Mouse (Mus musculus) stomach, embryonic 15.5 days (tissue): ENCODE results near the gene Inppl1. TPM values are rescaled to one million over a fixed set of nuclear protein-coding genes. Genes with fewer than 3 reads are reported as not detected.
A peak's percentile ranks its signal among the peaks of the same experiment; 100 is the strongest.

ENCODE experiments used
- ATAC-seq: fragments of 200-750 bp; cut with Nextera tagmentation; 2 replicates; pipeline ENCODE4 v1.8.0; 2017; ENCODE audit warnings: low read depth, moderate number of reproducible peaks, moderate TSS enrichment; ENCODE audit not compliant: insufficient read depth, low FRiP score
- H3K27ac ChIP-seq: fragments of 300-500 bp; sonication (generic); 2 replicates; pipeline ENCODE4 v1.5.1; 2015; ENCODE audit warnings: mild to moderate bottlenecking, inconsistent platforms
- H3K27me3 ChIP-seq: fragments of 300-500 bp; sonication (generic); replicated peaks from 2 replicates; pipeline ENCODE4 v1.6.1; 2015; ENCODE audit warnings: inconsistent platforms
- H3K36me3 ChIP-seq: fragments of 300-500 bp; sonication (generic); 2 replicates; pipeline ENCODE4 v1.6.1; 2015; ENCODE audit warnings: inconsistent platforms
- H3K4me1 ChIP-seq: fragments of 300-500 bp; sonication (generic); 2 replicates; pipeline ENCODE4 v1.6.1; 2015; ENCODE audit warnings: inconsistent platforms
- H3K4me2 ChIP-seq: fragments of 300-500 bp; sonication (generic); 2 replicates; pipeline ENCODE4 v1.6.1; 2015; ENCODE audit warnings: mild to moderate bottlenecking, inconsistent platforms
- H3K4me3 ChIP-seq: fragments of 300-500 bp; sonication (generic); replicated peaks from 2 replicates; pipeline ENCODE4 v1.5.1; 2015; ENCODE audit warnings: inconsistent platforms
- H3K9ac ChIP-seq: fragments of 300-500 bp; sonication (generic); 2 replicates; pipeline ENCODE4 v1.6.1; 2015; ENCODE audit warnings: inconsistent platforms
- H3K9me3 ChIP-seq: fragments of 300-500 bp; sonication (generic); 2 replicates; pipeline ENCODE4 v1.6.1; 2016; ENCODE audit warnings: inconsistent platforms
- WGBS: fragments of 180-500 bp; shearing (Covaris S2); methylation state at CpG from one replicate; pipeline ENCODE4 v1.1.7; 2015; 5-methylcytosine and 5-hydroxymethylcytosine counted together
- microRNA-seq: library from miRNA; unstranded; fragments of <30 nt; microRNA quantifications from one replicate; pipeline ENCODE4, GENCODE M21; 2016
- polyA plus RNA-seq: library from polyadenylated mRNA; unstranded; fragments of >200 nt; fragmentation: Nextera tagmentation; extraction: Ambion mirVana; gene quantifications from 2 replicates; pipeline ENCODE4 v1.2.1, GENCODE M21; 2015

The Inppl1 gene
- polyA plus RNA-seq, 1 experiment from 2014 or later = 39.7 TPM

DNA sequence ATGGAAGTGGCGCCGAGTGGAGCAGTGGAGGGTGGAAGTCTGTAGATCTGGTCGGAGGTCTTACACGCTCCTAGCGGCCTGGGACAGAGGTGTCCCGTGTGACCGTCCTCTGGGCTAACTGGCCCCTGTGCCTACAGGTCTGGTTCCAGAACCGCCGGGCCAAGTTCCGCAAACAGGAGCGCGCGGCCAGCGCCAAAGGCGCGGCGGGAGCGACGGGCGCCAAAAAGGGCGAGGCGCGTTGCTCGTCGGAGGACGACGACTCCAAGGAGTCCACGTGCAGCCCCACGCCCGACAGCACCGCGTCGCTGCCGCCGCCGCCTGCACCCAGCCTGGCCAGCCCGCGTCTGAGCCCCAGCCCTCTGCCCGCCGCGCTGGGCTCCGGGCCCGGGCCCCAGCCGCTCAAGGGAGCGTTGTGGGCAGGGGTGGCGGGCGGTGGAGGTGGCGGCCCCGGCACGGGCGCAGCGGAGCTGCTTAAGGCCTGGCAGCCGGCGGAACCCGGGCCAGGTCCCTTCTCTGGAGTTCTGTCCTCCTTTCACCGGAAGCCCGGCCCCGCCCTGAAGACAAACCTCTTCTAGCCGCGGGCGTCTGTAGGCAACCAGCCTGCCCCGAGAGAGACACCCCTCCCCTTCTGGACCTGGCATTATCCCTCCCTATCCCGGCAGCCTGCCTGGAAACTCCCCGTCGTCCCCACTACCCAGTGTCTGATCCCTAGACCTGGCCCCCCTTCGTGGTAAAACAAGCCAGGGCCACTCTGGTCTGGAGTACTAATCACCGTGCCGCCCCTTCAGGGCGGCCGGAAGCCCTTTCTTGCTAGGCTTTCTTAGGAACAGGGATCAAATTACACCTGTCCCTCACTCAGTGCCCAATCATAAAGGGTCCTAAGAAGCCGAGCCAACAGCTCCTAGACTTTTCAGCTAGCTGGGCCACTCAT lies 16.2 kb downstream of the Inppl1 start:
- Histone ChIP-seq H3K4me2 (peak overlapping the region; percentile 97), H3K4me1 (peaks cover 30% of the 10 kb centered on the region), H3K9ac (peak overlapping the region; percentile 32; the same call in 1 of the 2 replicates), H3K27me3 (peaks cover 47% of the 10 kb centered on the region), H3K27ac (peak overlapping the region; percentile 76), H3K4me3 (peak overlapping the region; percentile 48), H3K9me3 (no peaks in the 10 kb centered on the region), H3K36me3 (peaks cover 26% of the 10 kb centered on the region)
- under 1% methylated on average over 70 of the region's 71 CpGs for WGBS
- peak; percentile 87 for ATAC-seq

GRCm38 (mm10) chr7:101820295-101821030 lies 17.6 kb downstream of the Inppl1 start:
- H3K27me3 ChIP-seq = peaks cover 54% of the 10 kb centered on the region
- no peak overlapping the region for H3K9ac ChIP-seq
- peak overlapping the region; percentile 97 for H3K4me2 ChIP-seq
- no peak overlapping the region for H3K27ac ChIP-seq
- no peak for ATAC-seq
- no peaks in the 10 kb centered on the region for H3K9me3 ChIP-seq
- peaks cover 30% of the 10 kb centered on the region for H3K4me1 ChIP-seq
- H3K36me3 ChIP-seq = peaks cover 13% of the 10 kb centered on the region
- H3K4me3 ChIP-seq = peak overlapping the region; percentile 48
- 3% methylated on average over 35 of the region's 35 CpGs for WGBS

GRCm38 (mm10) chr7:101817861-101818401 lies 20.1 kb downstream of the Inppl1 start, which contains the start of gene Phox2a:
TSS of gene Phox2a (plus strand) at chr7:101818313.
- Histone ChIP-seq H3K36me3 (no peaks in the 10 kb centered on the region), H3K4me1 (peaks cover 27% of the 10 kb centered on the region), H3K4me3 (peak within 1 kb of the TSS; percentile 32), H3K9me3 (no peaks in the 10 kb centered on the region), H3K9ac (no peak within 1 kb of the TSS), H3K4me2 (peak within 1 kb of the TSS; percentile 51), H3K27ac (no peak within 1 kb of the TSS), H3K27me3 (peaks cover 54% of the 10 kb centered on the region)
- no peak for ATAC-seq
- 1% methylated on average over 37 of the region's 45 CpGs for WGBS

DNA sequence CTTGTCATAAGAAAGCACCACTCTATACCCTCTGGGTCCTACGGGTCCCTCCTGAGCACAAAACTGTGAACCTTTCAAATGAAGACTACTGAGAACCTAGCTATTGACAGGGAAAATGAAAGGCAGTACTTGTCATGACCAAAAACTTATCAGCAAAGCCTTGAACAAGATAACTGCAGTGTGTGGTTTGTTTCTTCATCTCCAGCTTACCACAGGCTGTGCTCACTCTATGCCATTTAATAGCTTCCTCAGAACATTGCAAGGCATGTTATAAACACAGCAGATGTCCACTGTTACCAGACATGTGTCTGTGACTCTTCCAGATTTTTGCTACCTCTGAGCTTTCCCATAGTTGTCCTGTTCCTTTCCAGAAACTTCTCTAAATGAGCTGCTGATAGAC lies 61.0 kb downstream of the Inppl1 start:
- Histone ChIP-seq H3K27me3 (no peaks in the 10 kb centered on the region), H3K36me3 (no peaks in the 10 kb centered on the region), H3K4me1 (no peaks in the 10 kb centered on the region), H3K4me3 (no peak overlapping the region), H3K9ac (no peak overlapping the region), H3K4me2 (no peak overlapping the region), H3K9me3 (no peaks in the 10 kb centered on the region), H3K27ac (no peak overlapping the region)
- ATAC-seq = no peak
- WGBS = 90% methylated on average over 1 of the region's 1 CpGs

DNA sequence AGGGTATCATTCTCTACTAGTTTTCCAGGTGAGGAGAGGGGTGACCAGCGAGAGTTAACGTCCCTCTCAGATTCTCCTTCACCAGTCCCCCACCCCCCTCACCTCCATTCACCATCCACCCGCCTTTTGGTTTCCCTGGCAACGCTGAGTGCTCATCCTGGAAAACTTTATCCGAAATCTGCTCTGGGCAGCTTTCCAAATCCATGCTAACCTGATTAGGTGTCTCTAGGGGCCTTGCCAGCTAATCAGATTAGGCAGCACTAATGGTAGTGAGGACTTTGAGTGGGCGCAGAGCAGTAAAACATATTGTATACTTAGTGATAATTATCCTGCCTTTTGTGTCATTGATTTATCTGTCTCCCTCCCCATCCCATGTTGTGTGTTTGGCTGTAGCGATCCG lies 65.3 kb downstream of the Inppl1 start:
- no peaks in the 10 kb centered on the region for H3K9me3 ChIP-seq
- 50% methylated on average over 8 of the region's 8 CpGs for WGBS
- no peak for ATAC-seq
- H3K27ac ChIP-seq = no peak overlapping the region
- no peak overlapping the region for H3K9ac ChIP-seq
- no peaks in the 10 kb centered on the region for H3K36me3 ChIP-seq
- H3K4me2 ChIP-seq = no peak overlapping the region
- no peaks in the 10 kb centered on the region for H3K27me3 ChIP-seq
- H3K4me1 ChIP-seq = 0 out of 2 replicates have a peak, but pooled peaks cover 3% of the 10 kb centered on the region
- no peak overlapping the region for H3K4me3 ChIP-seq

Small RNA genes lying within 50 kb of the gene (microRNA-seq; reads per million reads assigned to microRNA genes)
- not detected for gene Gm22655

Other genes starting within 250 kb of the Inppl1 start
- 53.1 and 56.0 TPM in 2 replicates for gene Clpb, start 174.6 kb downstream of the Inppl1 start, polyA plus RNA-seq
- gene Phox2a, start 19.9 kb downstream of the Inppl1 start, polyA plus RNA-seq = 5.2 and 6.0 TPM in 2 replicates
- gene Folr2, start 19.0 kb upstream of the Inppl1 start, polyA plus RNA-seq = 1.7 and 2.0 TPM in 2 replicates
- gene Anapc15, start 25.5 kb upstream of the Inppl1 start, polyA plus RNA-seq = 56.9 and 68.7 TPM in 2 replicates
- gene Folr1, start 32.6 kb upstream of the Inppl1 start, polyA plus RNA-seq = 18.5 and 22.7 TPM in 2 replicates
- 147 and 154 TPM in 2 replicates for gene Lamtor1, start 67.7 kb upstream of the Inppl1 start, polyA plus RNA-seq
- 0.15 and 0.26 TPM in 2 replicates for gene Tomt, start 68.1 kb upstream of the Inppl1 start, polyA plus RNA-seq
- gene Lrrc51, start 95.7 kb upstream of the Inppl1 start, polyA plus RNA-seq = 8.3 and 9.3 TPM in 2 replicates
- 56.5 and 72.2 TPM in 2 replicates for gene Numa1, start 95.9 kb upstream of the Inppl1 start, polyA plus RNA-seq
- gene Il18bp, start 180.5 kb upstream of the Inppl1 start, polyA plus RNA-seq = 2.3 and 3.1 TPM in 2 replicates
- gene Rnf121, start 227.2 kb upstream of the Inppl1 start, polyA plus RNA-seq = 25.2 and 26.4 TPM in 2 replicates
- gene Xndc1, start 227.3 kb upstream of the Inppl1 start, polyA plus RNA-seq = 26.0 TPM in 2 replicates
- 1.2 and 1.3 TPM in 2 replicates for gene Xntrpc, start 227.5 kb upstream of the Inppl1 start, polyA plus RNA-seq
- gene Trpc2, start 244.9 kb upstream of the Inppl1 start, polyA plus RNA-seq = not detected in 2 replicates